Mouse (Mus musculus) kidney, adult 2 months (tissue): ENCODE measurements at regions not wholly inside any gene's neighbourhood (a gene's known extent, or its start where the extent isn't known, plus 50 kb on each side); places are given as distances from the start of the nearest gene placed in this dataset.

Source experiments
- CTCF ChIP-seq: fragments of 200-500 bp; conservative IDR thresholded peaks from 2 replicates; pipeline ENCODE4 v1.5.1; 2011; ENCODE audit warnings: low read depth, mild to moderate bottlenecking, control low read depth, low read length, moderate library complexity, mixed read lengths; ENCODE audit not compliant: insufficient read depth, insufficient read length
- POLR2A ChIP-seq: fragments of 200-500 bp; IDR thresholded peaks from one replicate; pipeline ENCODE4 v1.6.1; 2011; ENCODE audit warnings: low read depth, low read length, control low read depth

DNA sequence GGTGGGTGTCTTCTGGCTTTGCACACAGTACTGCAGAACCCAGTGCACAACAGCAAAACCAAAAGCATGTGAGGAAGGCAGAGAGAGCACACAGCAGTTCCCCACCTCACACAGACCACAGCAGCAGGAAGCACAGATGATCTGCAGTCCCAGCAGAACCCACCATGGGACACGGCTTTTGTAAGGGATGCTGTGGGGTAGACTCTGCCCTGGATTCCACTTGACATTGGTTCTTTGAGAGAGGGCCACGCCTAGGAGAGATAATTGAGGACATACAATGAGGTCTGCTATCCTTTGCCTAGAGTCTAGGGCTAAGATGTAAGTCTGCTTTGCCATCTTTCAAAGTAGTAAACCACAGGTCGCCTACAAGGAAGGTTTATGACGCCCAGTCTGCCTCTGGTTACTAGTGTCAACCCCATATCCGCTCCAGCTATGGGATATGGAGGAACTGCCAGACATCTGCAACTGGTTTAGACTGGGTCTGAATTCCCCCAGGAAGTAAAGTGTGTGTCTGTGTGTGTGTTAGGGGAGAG, 89.3 kb upstream of the Tnfaip3 start:
- no peak for TF ChIP-seq CTCF
- TF ChIP-seq POLR2A = no peak
